Mouse (Mus musculus): ENCODE measurements around the gene Ptbp1.

Ptbp1 gene

GRCm38 (mm10) chr10:79834769-79835398 is 19.3 kb upstream of the Ptbp1 start:
- DNase-seq: peak; percentile 75

GRCm38 (mm10) chr10:79836918-79837317 is 17.3 kb upstream of the Ptbp1 start:
- no peak for DNase-seq

- no peak for DNase-seq
Observed at GRCm38 (mm10) chr10:79838151-79838550, 16.1 kb upstream of the Ptbp1 start.

- DNase-seq: no peak
Observed at GRCm38 (mm10) chr10:79840091-79840490, 14.1 kb upstream of the Ptbp1 start.

- DNase-seq: peak; percentile 60
Observed at GRCm38 (mm10) chr10:79840644-79841551, 13.3 kb upstream of the Ptbp1 start.

GRCm38 (mm10) chr10:79842322-79842721 is 11.9 kb upstream of the Ptbp1 start:
- no peak for DNase-seq

GRCm38 (mm10) chr10:79843476-79843875 is 10.8 kb upstream of the Ptbp1 start:
- DNase-seq: no peak

GRCm38 (mm10) chr10:79846553-79846952 is 7.7 kb upstream of the Ptbp1 start:
- DNase-seq: no peak

- no peak for DNase-seq
Observed at GRCm38 (mm10) chr10:79849941-79850628, 4.1 kb upstream of the Ptbp1 start.

GRCm38 (mm10) chr10:79851653-79852052 is 2.6 kb upstream of the Ptbp1 start:
- DNase-seq: no peak

- no peak for DNase-seq
Observed at GRCm38 (mm10) chr10:79852107-79852789, 2.0 kb upstream of the Ptbp1 start.

GRCm38 (mm10) chr10:79852827-79853226 is 1.4 kb upstream of the Ptbp1 start:
- no peak for DNase-seq

GRCm38 (mm10) chr10:79853392-79853791 is 835 bp upstream of the Ptbp1 start:
- DNase-seq: peak; percentile 88

GRCm38 (mm10) chr10:79854801-79855541 is 744 bp downstream of the Ptbp1 start:
- DNase-seq: peak; percentile 72

- DNase-seq: peak; percentile 67
Observed at GRCm38 (mm10) chr10:79855558-79856184, 1.4 kb downstream of the Ptbp1 start.

- no peak for DNase-seq
Observed at GRCm38 (mm10) chr10:79856280-79856679, 2.1 kb downstream of the Ptbp1 start.

GRCm38 (mm10) chr10:79856704-79857451 is 2.7 kb downstream of the Ptbp1 start:
- DNase-seq: no peak

- DNase-seq: peak; percentile 68
Observed at GRCm38 (mm10) chr10:79857452-79857811, 3.2 kb downstream of the Ptbp1 start.

- no peak for DNase-seq
Observed at GRCm38 (mm10) chr10:79857894-79858293, 3.7 kb downstream of the Ptbp1 start.

GRCm38 (mm10) chr10:79858416-79859074 is 4.3 kb downstream of the Ptbp1 start:
- DNase-seq: peak; percentile 51

Measured in liver (tissue).